Mouse (Mus musculus) olfactory bulb, adult 2 months (tissue): ENCODE data around the gene Olfr73.

Experiments used
- CTCF ChIP-seq: fragments of 200-500 bp; IDR thresholded peaks from 2 replicates; pipeline ENCODE4 v1.5.1; 2012; ENCODE audit warnings: low read depth, mild to moderate bottlenecking, low read length, moderate library complexity; ENCODE audit not compliant: insufficient read depth
- POLR2A ChIP-seq: fragments of 200-500 bp; IDR thresholded peaks from 2 replicates; pipeline ENCODE4 v1.6.1; 2012; ENCODE audit warnings: mild to moderate bottlenecking, low read depth, low read length, moderate library complexity; ENCODE audit not compliant: insufficient read depth

DNA sequence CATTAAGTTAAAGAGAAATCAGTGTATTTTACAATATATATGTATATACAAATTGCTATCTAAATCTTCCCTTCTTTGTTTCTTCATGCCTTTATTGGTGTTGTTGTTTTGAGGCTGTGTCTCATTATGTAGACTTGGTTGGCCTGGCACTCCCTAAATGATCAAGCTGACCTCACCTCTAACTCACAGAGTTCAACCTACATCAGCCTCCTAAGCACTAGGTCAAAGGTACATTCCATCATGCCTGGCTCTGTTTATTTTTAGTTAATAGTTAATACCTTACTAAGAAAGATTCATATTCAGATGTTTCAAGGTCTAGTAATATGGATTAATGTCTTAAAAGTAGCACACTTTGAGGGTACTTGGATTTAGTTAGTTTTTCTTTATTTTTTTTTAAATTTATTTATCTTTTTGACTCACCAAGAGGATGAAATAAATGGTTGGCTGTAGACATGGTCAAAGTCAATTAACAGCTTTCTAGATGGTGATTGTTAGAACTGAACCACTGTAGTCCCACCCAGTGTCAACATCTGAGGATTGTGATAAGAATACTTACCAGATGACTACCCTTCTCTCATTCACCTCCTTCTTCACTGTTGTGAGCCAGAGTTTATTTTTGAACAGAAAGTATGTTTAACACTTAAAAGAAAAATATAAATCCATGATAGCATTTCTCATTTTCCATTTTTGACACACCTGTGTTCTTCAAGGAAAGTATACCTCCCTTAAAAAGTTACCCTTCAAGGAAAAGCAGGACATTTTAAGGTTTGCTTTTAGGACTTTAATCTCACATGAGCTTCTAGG, 29.8 kb downstream of the Olfr73 start, which contains the start of gene Olfr1160:
- no peak for TF ChIP-seq POLR2A
- no peak for TF ChIP-seq CTCF
